Mouse (Mus musculus) myocyte (in vitro differentiated cells): ENCODE measurements around the gene Agtrap.

ENCODE experiments used
- MAX ChIP-seq: IDR thresholded peaks from one replicate; pipeline ENCODE4 v1.6.1; 2011; ENCODE audit warnings: low read depth, mild to moderate bottlenecking, control low read depth
- POLR2A ChIP-seq: IDR thresholded peaks from one replicate; pipeline ENCODE4 v1.6.1; 2011; ENCODE audit warnings: low read depth, mild to moderate bottlenecking, control low read depth, moderate library complexity; ENCODE audit not compliant: insufficient read length
- TCF12 ChIP-seq: IDR thresholded peaks from one replicate; pipeline ENCODE4 v1.6.1; 2011; ENCODE audit warnings: mild to moderate bottlenecking, control low read depth; ENCODE audit not compliant: poor library complexity, insufficient read depth, severe bottlenecking

GRCm38 (mm10) chr4:148104146-148104545 is 16.3 kb upstream of the Agtrap start:
- TF ChIP-seq POLR2A (no peak), MAX (no peak), TCF12 (no peak)
